ENCODE assay signal across 13 mouse cellular contexts in genomic region chr6:145854756-145855155, GRCm38 (mm10). TPM values are rescaled to one million over a fixed set of nuclear protein-coding genes. Genes with fewer than 3 reads are reported as not detected.
DNase-seq lines count a peak whose midpoint lies in the region; ATAC-seq and TF ChIP-seq lines count a peak whose summit lies in the region.
"Had no signal": no experiment of that assay in that cellular context is flagged by ENCODE, and none has a peak within 500 bp of the region (broad histone marks: within the 10 kb centered on the region; RNA-seq: fewer than 3 reads in every experiment).

No protein-coding gene starts in this region.

- TF ChIP-seq POLR2A in myocyte (IDR thresholded peaks at IDR 0.05; ENCODE audit: insufficient read length, low read depth) = no peak

- H3K27me3 ChIP-seq in heart, embryonic 12.5 days (replicated peaks) = no peaks in the 10 kb centered on the region
- H3K27me3 ChIP-seq in myocyte (ENCODE audit: control insufficient read depth, insufficient read depth, insufficient read length) = no peaks in the 10 kb centered on the region
- H3K27me3 ChIP-seq in forebrain, embryonic 15.5 days = 0 out of 2 replicates have a peak, but pooled peaks cover 4% of the 10 kb centered on the region
- H3K27me3 ChIP-seq: embryonic facial prominence, embryonic 15.5 days; limb, embryonic 13.5 days had no signal

- H3K9ac ChIP-seq in heart, embryonic 12.5 days = no peak overlapping the region
- H3K9ac ChIP-seq in forebrain, embryonic 15.5 days (replicated peaks) = no peak overlapping the region
- H3K9ac ChIP-seq: embryonic facial prominence, embryonic 15.5 days had no signal

- H3K4me3 ChIP-seq in layer of hippocampus, adult 2 months = peak overlapping the region; percentile 46
- H3K4me3 ChIP-seq in heart, embryonic 12.5 days = no peak overlapping the region
- no peak overlapping the region for H3K4me3 ChIP-seq in myocyte
- H3K4me3 ChIP-seq in forebrain, embryonic 15.5 days = no peak overlapping the region

- peaks cover 28% of the 10 kb centered on the region for H3K4me1 ChIP-seq in heart, embryonic 12.5 days (replicated peaks)
- H3K4me1 ChIP-seq in forebrain, embryonic 15.5 days = peaks cover 15% of the 10 kb centered on the region

- no peak overlapping the region for H3ac ChIP-seq in myocyte (ENCODE audit: control insufficient read depth, insufficient read length)

- no peak for TF ChIP-seq CTCF in layer of hippocampus, adult 2 months (conservative IDR thresholded peaks at IDR 0.05)

- H3K4me2 ChIP-seq in heart, embryonic 12.5 days = 0 out of 2 replicates have a peak overlapping the region, but pooled peaks have one; percentile 30
- peak overlapping the region; percentile 84 for H3K4me2 ChIP-seq in myocyte (ENCODE audit: low read depth)
- H3K4me2 ChIP-seq in forebrain, embryonic 15.5 days (replicated peaks) = no peak overlapping the region

- no peak for ATAC-seq in heart, embryonic 12.5 days (ENCODE audit: insufficient number of reproducible peaks, low FRiP score)
- ATAC-seq in forebrain, embryonic 15.5 days (replicated peaks) = no peak

- peaks cover 14% of the 10 kb centered on the region for H3K79me2 ChIP-seq in myocyte (ENCODE audit: control insufficient read depth, insufficient read depth)

- H3K27ac ChIP-seq in layer of hippocampus, adult 2 months = peak overlapping the region; percentile 92
- H3K27ac ChIP-seq in heart, embryonic 12.5 days (ENCODE audit: poor library complexity, severe bottlenecking) = peak overlapping the region; percentile 3; the same call in 1 of the 2 replicates
- H3K27ac ChIP-seq in forebrain, embryonic 15.5 days (replicated peaks) = no peak overlapping the region
- H3K27ac ChIP-seq: embryonic facial prominence, embryonic 15.5 days; limb, embryonic 13.5 days had no signal

- no peaks in the 10 kb centered on the region for H3K9me3 ChIP-seq in heart, embryonic 12.5 days (replicated peaks)
- no peaks in the 10 kb centered on the region for H3K9me3 ChIP-seq in forebrain, embryonic 15.5 days
- H3K9me3 ChIP-seq: embryonic facial prominence, embryonic 15.5 days; limb, embryonic 13.5 days; neural tube, embryonic 15.5 days had no signal

- no peaks in the 10 kb centered on the region; the same call in 1 of the 2 replicates for H3K36me3 ChIP-seq in heart, embryonic 12.5 days
- H3K36me3 ChIP-seq in myocyte (ENCODE audit: control insufficient read depth, insufficient read depth) = no peaks in the 10 kb centered on the region
- no peaks in the 10 kb centered on the region for H3K36me3 ChIP-seq in forebrain, embryonic 15.5 days
- H3K36me3 ChIP-seq: embryonic facial prominence, embryonic 15.5 days; limb, embryonic 13.5 days; neural tube, embryonic 15.5 days had no signal

- WGBS in heart, embryonic 12.5 days = 37% methylated on average over 5 of the region's 5 CpGs
- WGBS in forebrain, embryonic 15.5 days = 52% methylated on average over 5 of the region's 5 CpGs

- DNase-seq in cerebellum, adult 9-11 months = peak; percentile 61
- DNase-seq in cerebellum, adult 11 months = no peak
- DNase-seq in layer of hippocampus, adult 2 months (ENCODE audit: low spot score in 2 of 2) = no peak
- no peak for DNase-seq in layer of hippocampus, postnatal 14 days (ENCODE audit: low spot score in 2 of 2)
- no peak for DNase-seq in adrenal gland, adult 2 months
- DNase-seq: kidney, adult 11 months; lung, adult 2 months had no signal

TF ChIP-seq in myocyte, 11 proteins besides CTCF, POLR2A, EP300 and RAD21:
- peak in 1 of 3 experiments; percentile 29 for TF ChIP-seq MYOD1 (IDR thresholded peaks at IDR 0.05; ENCODE audit: control insufficient read depth in 1 of 3, insufficient read length in 2 of 3, low read depth in 2 of 3)
- TF ChIP-seq MYOG (IDR thresholded peaks at IDR 0.05; ENCODE audit: control insufficient read depth in 1 of 3, insufficient read depth in 1 of 3, insufficient read length in 2 of 3, low read depth in 2 of 3) = no peak

RNA-seq across cellular contexts. Expression of gene Bhlhe41, which starts 10.6 kb away (rescaled TPM):
- 10 to 100 TPM; 45.2 to 47.1 TPM for total RNA-seq in layer of hippocampus, adult 2 months (2021)
- 10 to 100 TPM; 20.4 to 25.0 TPM for total RNA-seq in layer of hippocampus, postnatal 14 days (2021)
- 6.5 and 6.9 TPM in 2 replicates for polyA plus RNA-seq in heart, embryonic 12.5 days (2016; fragmentation: Nextera tagmentation; extraction: Ambion mirVana)
- polyA plus RNA-seq in myocyte (2012; fragmentation: generic; extraction: Trizol) = 15.6 TPM
- total RNA-seq in adrenal gland, adult 2 months (2021) = 10 to 100 TPM in 1 of 2 experiments, 1 to 10 TPM in 1; 8.4 to 28.2 TPM
- 21.5 and 26.5 TPM in 2 replicates for polyA plus RNA-seq in adrenal gland, adult 2 months (2012; rRNA removed)
- polyA plus RNA-seq in forebrain, embryonic 15.5 days (2015; fragmentation: Nextera tagmentation; extraction: Ambion mirVana) = 2.5 and 2.9 TPM in 2 replicates
